ENCODE assay signal across 8 mouse cellular contexts in genomic region chr16:17275721-17276120, GRCm38 (mm10). TPM values are rescaled to one million over a fixed set of nuclear protein-coding genes. Genes with fewer than 3 reads are reported as not detected.
DNase-seq lines count a peak whose midpoint lies in the region; ATAC-seq and TF ChIP-seq lines count a peak whose summit lies in the region.

Gene Tmem191c, plus strand, starts transcription at chr16:17276077.

- no peak for ATAC-seq in kidney, embryonic 16.5 days (ENCODE audit: low FRiP score, low TSS enrichment)
- no peak for ATAC-seq in hindbrain, embryonic 11.5 days (ENCODE audit: low FRiP score)
- ATAC-seq in liver, embryonic 14.5 days (ENCODE audit: insufficient read depth) = no peak

- TF ChIP-seq POLR2A in bone marrow, adult 2 months (IDR thresholded peaks at IDR 0.05; ENCODE audit: borderline replicate concordance, control insufficient read depth, low read depth, low read length) = no peak

- peak within 1 kb of the TSS; percentile 74 for H3K4me3 ChIP-seq in kidney, embryonic 16.5 days (ENCODE audit: low read length)
- peak within 1 kb of the TSS; percentile 76 for H3K4me3 ChIP-seq in bone marrow, adult 2 months (replicated peaks; ENCODE audit: control insufficient read depth, low read depth, low read length)
- H3K4me3 ChIP-seq in hindbrain, embryonic 11.5 days (ENCODE audit: low read depth, low read length) = peak within 1 kb of the TSS; percentile 52
- H3K4me3 ChIP-seq in liver, embryonic 14.5 days (ENCODE audit: insufficient read depth in 1 of 2, low read depth in 2 of 2, low read length in 2 of 2) = peak within 1 kb of the TSS; percentile 57 to 59

- 61% methylated on average over 7 of the region's 7 CpGs for WGBS in kidney, embryonic 16.5 days
- whole genome bisulfite sequencing in bone marrow, adult 2 months = 51% methylated on average over 7 of the region's 7 CpGs
- WGBS in hindbrain, embryonic 11.5 days = 59% methylated on average over 7 of the region's 7 CpGs
- 48% methylated on average over 7 of the region's 7 CpGs for WGBS in liver, embryonic 14.5 days (ENCODE audit: insufficient replicate concordance)

- no peak for TF ChIP-seq CTCF in bone marrow, adult 2 months (IDR thresholded peaks at IDR 0.05; ENCODE audit: control insufficient read depth, insufficient read depth, low read length)
- no peak for TF ChIP-seq CTCF in liver, embryonic 14.5 days (IDR thresholded peaks at IDR 0.05; ENCODE audit: low read depth)

- peak within 1 kb of the TSS; percentile 73 for H3K9ac ChIP-seq in kidney, embryonic 16.5 days (replicated peaks; ENCODE audit: low read length)
- peak within 1 kb of the TSS; percentile 59 for H3K9ac ChIP-seq in hindbrain, embryonic 11.5 days (ENCODE audit: low read depth, low read length)
- H3K9ac ChIP-seq in liver, embryonic 14.5 days (replicated peaks) = peak within 1 kb of the TSS; percentile 33

- no peak for TF ChIP-seq EP300 in liver, embryonic 14.5 days (IDR thresholded peaks at IDR 0.05; ENCODE audit: low read depth)

- peaks cover 17% of the 10 kb centered on the region for H3K4me1 ChIP-seq in kidney, embryonic 16.5 days (ENCODE audit: insufficient read depth, low read length)
- peaks cover 4% of the 10 kb centered on the region; the same call in 1 of the 2 replicates for H3K4me1 ChIP-seq in bone marrow, adult 2 months (ENCODE audit: control insufficient read depth, insufficient read depth, low read length)
- H3K4me1 ChIP-seq in hindbrain, embryonic 11.5 days (replicated peaks; ENCODE audit: control insufficient read depth, insufficient read depth, low read length) = peaks cover 11% of the 10 kb centered on the region
- H3K4me1 ChIP-seq in liver, embryonic 14.5 days (replicated peaks; ENCODE audit: control insufficient read depth in 2 of 2, insufficient read depth in 2 of 2, low read length in 1 of 2) = peaks cover 0 to 3% of the 10 kb centered on the region in 2 experiments; a peak in 2 of 4 replicates

- H3K36me3 ChIP-seq in kidney, embryonic 16.5 days (ENCODE audit: insufficient read depth, low read length) = peaks cover 15% of the 10 kb centered on the region; the same call in 1 of the 2 replicates
- no peaks in the 10 kb centered on the region for H3K36me3 ChIP-seq in hindbrain, embryonic 11.5 days (ENCODE audit: control insufficient read depth, insufficient read depth, low read length)
- no peaks in the 10 kb centered on the region for H3K36me3 ChIP-seq in liver, embryonic 14.5 days (replicated peaks; ENCODE audit: control insufficient read depth, insufficient read depth, low read depth)

- H3K9me3 ChIP-seq in kidney, embryonic 16.5 days (ENCODE audit: low read length) = peaks cover 4% of the 10 kb centered on the region
- H3K9me3 ChIP-seq in hindbrain, embryonic 11.5 days (ENCODE audit: control insufficient read depth, low read length) = no peaks in the 10 kb centered on the region
- no peaks in the 10 kb centered on the region; the same call in 1 of the 2 replicates for H3K9me3 ChIP-seq in liver, embryonic 14.5 days (ENCODE audit: control insufficient read depth, low read length)

- H3K27ac ChIP-seq in kidney, embryonic 16.5 days (ENCODE audit: low read length) = peak within 1 kb of the TSS; percentile 85
- H3K27ac ChIP-seq in bone marrow, adult 2 months (ENCODE audit: control insufficient read depth, insufficient read depth, low read depth, low read length, poor library complexity) = peak within 1 kb of the TSS; percentile 38; the same call in 1 of the 2 replicates
- H3K27ac ChIP-seq in hindbrain, embryonic 11.5 days (ENCODE audit: low read depth, low read length) = peak within 1 kb of the TSS; percentile 58; the same call in 1 of the 2 replicates
- no peak within 1 kb of the TSS for H3K27ac ChIP-seq in liver, embryonic 14.5 days

- peaks cover 22% of the 10 kb centered on the region for H3K27me3 ChIP-seq in kidney, embryonic 16.5 days (ENCODE audit: insufficient read depth, low read length)
- H3K27me3 ChIP-seq in hindbrain, embryonic 11.5 days (ENCODE audit: control insufficient read depth, insufficient read depth, low read length) = peaks cover 26% of the 10 kb centered on the region
- peaks cover 18% of the 10 kb centered on the region for H3K27me3 ChIP-seq in liver, embryonic 14.5 days (ENCODE audit: control insufficient read depth, insufficient read depth, low read length)

- DNase-seq in kidney, postnatal 25 days = no peak
- DNase-seq in hindbrain, embryonic 11.5 days (ENCODE audit: low spot score) = no peak
- DNase-seq in liver, embryonic 14.5 days (ENCODE audit: low read depth in 3 of 3, low spot score in 3 of 3) = no peak
- no peak for DNase-seq in right cerebral cortex, postnatal 14 days
- DNase-seq in thymus, postnatal 25 days = no peak
- DNase-seq in gastrocnemius, postnatal 25 days = no peak

- peak within 1 kb of the TSS; percentile 99 for H3K4me2 ChIP-seq in kidney, embryonic 16.5 days (replicated peaks; ENCODE audit: low read depth, low read length)
- H3K4me2 ChIP-seq in hindbrain, embryonic 11.5 days (replicated peaks; ENCODE audit: low read depth, low read length) = peak within 1 kb of the TSS; percentile 93
- H3K4me2 ChIP-seq in liver, embryonic 14.5 days (ENCODE audit: low read depth) = peak within 1 kb of the TSS; percentile 79

RNA-seq across cellular contexts. Expression of gene Tmem191c, which starts in this region (rescaled TPM):
- 19.2 and 19.4 TPM in 2 replicates for polyA plus RNA-seq in kidney, embryonic 16.5 days (2015; fragmentation: Nextera tagmentation; extraction: Ambion mirVana)
- 11.5 and 35.5 TPM in 2 replicates for polyA plus RNA-seq in bone marrow, adult 2 months (2011; ENCODE audit: insufficient read depth, insufficient read length, low replicate concordance, missing spikeins)
- 5.7 and 7.7 TPM in 2 replicates for polyA plus RNA-seq in hindbrain, embryonic 11.5 days (2014; fragmentation: Nextera tagmentation; extraction: Ambion mirVana)
- polyA plus RNA-seq in liver, embryonic 14.5 days (2012; rRNA removed) = 2.9 and 4.3 TPM in 2 replicates
- 1.6 TPM in 2 replicates for polyA plus RNA-seq in liver, embryonic 14.5 days (2014; fragmentation: Nextera tagmentation; extraction: Ambion mirVana)
- total RNA-seq in gastrocnemius, postnatal 25 days (2021) = 1 to 10 TPM; 1.3 to 1.7 TPM
